Mouse (Mus musculus): ENCODE results near the gene Tmem59l. TPM values are rescaled to one million over a fixed set of nuclear protein-coding genes. Genes with fewer than 3 reads are reported as not detected.
A peak's percentile ranks its signal among the peaks of the same experiment; 100 is the strongest.

Tmem59l gene
- polyA plus RNA-seq, 1 experiment: 524 TPM

- Histone ChIP-seq H3K27me3 (ENCODE audit: control insufficient read depth, insufficient read depth, low read length) (peaks cover 1% of the 10 kb centered on the region; the same call in 1 of the 2 replicates), H3K4me1 (ENCODE audit: control insufficient read depth, insufficient read depth, low read length) (peaks cover 20% of the 10 kb centered on the region), H3K4me3 (replicated peaks; ENCODE audit: insufficient read depth, low read depth, low read length) (no peak overlapping the region), H3K27ac (ENCODE audit: insufficient read depth, low read length) (no peak overlapping the region)
- 51% methylated on average over 10 of the region's 10 CpGs for WGBS
- no peak for DNase-seq
- TF ChIP-seq POLR2A (IDR thresholded peaks at IDR 0.05; ENCODE audit: borderline replicate concordance, insufficient read depth, low read length): no peak
- TF ChIP-seq CTCF (IDR thresholded peaks at IDR 0.05; ENCODE audit: borderline replicate concordance, insufficient read depth, low read depth, low read length): no peak
Measured at GRCm38 (mm10) chr8:70490061-70490879, 3.1 kb upstream of the Tmem59l start.

DNA sequence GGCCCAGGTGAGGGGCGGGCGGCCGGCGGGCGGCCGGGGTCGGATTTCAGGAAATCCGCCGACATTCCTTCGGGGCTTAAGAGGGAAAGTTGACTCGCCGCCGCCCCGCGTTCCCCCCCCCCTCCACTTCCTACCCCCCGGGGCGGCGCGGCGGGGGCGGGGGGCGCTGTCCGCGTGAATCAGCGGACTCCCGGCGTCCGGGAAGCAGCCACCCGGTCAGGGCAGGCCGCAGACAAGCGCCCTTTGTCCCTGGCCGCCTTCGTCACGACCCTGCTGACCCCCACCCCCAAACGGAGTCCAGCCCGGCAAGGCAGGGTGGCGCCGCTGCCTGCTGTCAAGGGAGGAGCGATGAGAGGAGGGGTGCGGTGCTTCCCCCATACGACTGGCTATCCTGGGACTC lies 2.4 kb upstream of the Tmem59l start:
- Histone ChIP-seq H3K4me1 (ENCODE audit: control insufficient read depth, insufficient read depth, low read length) (peaks cover 26% of the 10 kb centered on the region), H3K4me3 (replicated peaks; ENCODE audit: insufficient read depth, low read depth, low read length) (no peak overlapping the region), H3K27me3 (ENCODE audit: control insufficient read depth, insufficient read depth, low read length) (peaks cover 1% of the 10 kb centered on the region; the same call in 1 of the 2 replicates), H3K27ac (ENCODE audit: insufficient read depth, low read length) (no peak overlapping the region)
- 8% methylated on average over 40 of the region's 41 CpGs for WGBS
- TF ChIP-seq POLR2A (IDR thresholded peaks at IDR 0.05; ENCODE audit: borderline replicate concordance, insufficient read depth, low read length) (no peak), CTCF (IDR thresholded peaks at IDR 0.05; ENCODE audit: borderline replicate concordance, insufficient read depth, low read depth, low read length) (no peak)
- no peak for DNase-seq

- peaks cover 1% of the 10 kb centered on the region; the same call in 1 of the 2 replicates for H3K27me3 ChIP-seq (ENCODE audit: control insufficient read depth, insufficient read depth, low read length)
- 27% methylated on average over 14 of the region's 14 CpGs for WGBS
- no peak overlapping the region for H3K27ac ChIP-seq (ENCODE audit: insufficient read depth, low read length)
- DNase-seq: no peak
- H3K4me3 ChIP-seq (replicated peaks; ENCODE audit: insufficient read depth, low read depth, low read length): no peak overlapping the region
- peaks cover 29% of the 10 kb centered on the region for H3K4me1 ChIP-seq (ENCODE audit: control insufficient read depth, insufficient read depth, low read length)
- TF ChIP-seq CTCF (IDR thresholded peaks at IDR 0.05; ENCODE audit: borderline replicate concordance, insufficient read depth, low read depth, low read length): no peak
Measured at GRCm38 (mm10) chr8:70488931-70489470, 1.8 kb upstream of the Tmem59l start.

- Histone ChIP-seq H3K4me1 (ENCODE audit: control insufficient read depth, insufficient read depth, low read length) (peaks cover 27% of the 10 kb centered on the region), H3K27ac (ENCODE audit: insufficient read depth, low read length) (peak overlapping the region; percentile 53), H3K27me3 (ENCODE audit: control insufficient read depth, insufficient read depth, low read length) (peaks cover 1% of the 10 kb centered on the region; the same call in 1 of the 2 replicates), H3K4me3 (replicated peaks; ENCODE audit: insufficient read depth, low read depth, low read length) (peak overlapping the region; percentile 63)
- peak; percentile 69 for DNase-seq
- WGBS: 4% methylated on average over 50 of the region's 55 CpGs
- no peak for TF ChIP-seq CTCF (IDR thresholded peaks at IDR 0.05; ENCODE audit: borderline replicate concordance, insufficient read depth, low read depth, low read length)
- peak; percentile 21; the same call in 1 of the 2 replicates for TF ChIP-seq POLR2A (IDR thresholded peaks at IDR 0.05; ENCODE audit: borderline replicate concordance, insufficient read depth, low read length)
Measured at GRCm38 (mm10) chr8:70487993-70488796, 1.0 kb upstream of the Tmem59l start.

DNA sequence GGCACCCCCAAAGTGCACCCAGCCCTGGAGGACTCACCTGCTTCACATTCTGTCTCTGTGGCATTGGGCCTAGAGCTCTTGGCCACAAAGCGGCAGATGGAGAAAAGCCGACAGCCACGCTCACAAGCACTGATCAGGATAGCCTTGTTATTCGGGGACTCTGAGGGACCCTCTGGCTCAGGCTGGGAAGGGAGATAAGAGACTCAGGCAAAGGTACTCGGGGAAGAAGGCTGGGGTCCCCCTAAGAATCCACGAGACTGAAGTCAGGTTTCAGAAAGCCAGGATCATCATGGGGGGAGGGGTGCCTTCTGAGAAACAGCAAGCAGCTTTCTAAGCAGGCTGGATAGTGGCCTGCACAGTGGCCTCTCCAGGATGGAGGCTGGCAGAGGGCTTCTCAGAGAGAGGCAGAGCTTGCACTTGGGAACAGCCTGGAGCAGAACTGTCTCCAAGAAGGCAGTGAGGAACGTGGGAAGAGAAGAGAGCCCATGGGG lies 922 bp downstream of the Tmem59l start:
- 9% methylated on average over 7 of the region's 7 CpGs for WGBS
- peak overlapping the region; percentile 92 for H3K27ac ChIP-seq (ENCODE audit: insufficient read depth, low read length)
- TF ChIP-seq CTCF (IDR thresholded peaks at IDR 0.05; ENCODE audit: borderline replicate concordance, insufficient read depth, low read depth, low read length) (no peak), POLR2A (IDR thresholded peaks at IDR 0.05; ENCODE audit: borderline replicate concordance, insufficient read depth, low read length) (0 out of 2 replicates have a peak, but pooled peaks have one; percentile 18)

GRCm38 (mm10) chr8:70482943-70483342 lies 4.2 kb downstream of the Tmem59l start:
- WGBS: 68% methylated on average over 2 of the region's 2 CpGs
- H3K27ac ChIP-seq (ENCODE audit: insufficient read depth, low read length): no peak overlapping the region

More for the DNA sequence above, 922 bp downstream of the Tmem59l start:
- peak; percentile 78 to 82 for DNase-seq
- Histone ChIP-seq H3K27me3 (ENCODE audit: control insufficient read depth, insufficient read depth, low read length) (no peaks in the 10 kb centered on the region), H3K4me3 (replicated peaks; ENCODE audit: insufficient read depth, low read depth, low read length) (peak overlapping the region; percentile 84), H3K4me1 (ENCODE audit: control insufficient read depth, insufficient read depth, low read length) (peaks cover 29% of the 10 kb centered on the region)

DNA sequence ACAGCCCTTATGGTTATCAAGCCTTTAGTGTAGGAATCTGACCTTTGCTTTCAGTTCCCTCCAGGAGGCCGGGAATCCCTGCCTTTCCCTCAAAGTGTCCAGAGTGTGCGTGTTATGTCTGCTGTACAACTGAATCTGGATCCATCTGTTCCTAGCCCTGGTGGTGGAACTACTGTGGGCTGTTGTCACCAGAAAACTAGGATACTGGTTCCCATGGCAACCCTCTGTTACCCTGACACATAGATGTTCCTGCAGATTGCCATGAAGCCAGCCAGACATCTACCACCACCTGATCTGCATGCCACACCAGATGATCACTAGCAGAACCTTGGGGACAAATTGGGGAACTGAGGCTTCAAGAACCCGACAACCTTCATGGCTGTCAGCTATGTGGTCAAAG lies 5.2 kb downstream of the Tmem59l start:
- TF ChIP-seq CTCF (IDR thresholded peaks at IDR 0.05; ENCODE audit: borderline replicate concordance, insufficient read depth, low read depth, low read length) (no peak), POLR2A (IDR thresholded peaks at IDR 0.05; ENCODE audit: borderline replicate concordance, insufficient read depth, low read length) (no peak)
- no peak for DNase-seq
- H3K27ac ChIP-seq (ENCODE audit: insufficient read depth, low read length): no peak overlapping the region
- peaks cover 30% of the 10 kb centered on the region for H3K4me1 ChIP-seq (ENCODE audit: control insufficient read depth, insufficient read depth, low read length)
- WGBS: 61% methylated on average over 3 of the region's 3 CpGs
- no peaks in the 10 kb centered on the region for H3K27me3 ChIP-seq (ENCODE audit: control insufficient read depth, insufficient read depth, low read length)
- no peak overlapping the region for H3K4me3 ChIP-seq (replicated peaks; ENCODE audit: insufficient read depth, low read depth, low read length)

More at GRCm38 (mm10) chr8:70482943-70483342, 4.2 kb downstream of the Tmem59l start:
- no peak for TF ChIP-seq CTCF (IDR thresholded peaks at IDR 0.05; ENCODE audit: borderline replicate concordance, insufficient read depth, low read depth, low read length)
- TF ChIP-seq POLR2A (IDR thresholded peaks at IDR 0.05; ENCODE audit: borderline replicate concordance, insufficient read depth, low read length): no peak
- no peak for DNase-seq
- Histone ChIP-seq H3K4me3 (replicated peaks; ENCODE audit: insufficient read depth, low read depth, low read length) (no peak overlapping the region), H3K4me1 (ENCODE audit: control insufficient read depth, insufficient read depth, low read length) (peaks cover 23% of the 10 kb centered on the region; the same call in 1 of the 2 replicates), H3K27me3 (ENCODE audit: control insufficient read depth, insufficient read depth, low read length) (no peaks in the 10 kb centered on the region)

All from cerebellum, adult 2 months (tissue).